Mouse (Mus musculus) adrenal gland, postnatal 10 days (tissue): ENCODE results near the gene Ankrd22. TPM values are rescaled to one million over a fixed set of nuclear protein-coding genes. Genes with fewer than 3 reads are reported as not detected.

Experiments used
- DNase-seq: peaks from one replicate; pipeline ENCODE4 v3.0.0; 2021; ENCODE audit warnings: mixed read lengths
- total RNA-seq, 2 experiments: library from RNA; stranded (reverse); gene quantifications; 2 replicates each; pipeline ENCODE4 v1.2.3; 2021

Gene Ankrd22
- total RNA-seq, 2 experiments from 2014 or later, result 0.12 TPM; not detected in 1

DNA sequence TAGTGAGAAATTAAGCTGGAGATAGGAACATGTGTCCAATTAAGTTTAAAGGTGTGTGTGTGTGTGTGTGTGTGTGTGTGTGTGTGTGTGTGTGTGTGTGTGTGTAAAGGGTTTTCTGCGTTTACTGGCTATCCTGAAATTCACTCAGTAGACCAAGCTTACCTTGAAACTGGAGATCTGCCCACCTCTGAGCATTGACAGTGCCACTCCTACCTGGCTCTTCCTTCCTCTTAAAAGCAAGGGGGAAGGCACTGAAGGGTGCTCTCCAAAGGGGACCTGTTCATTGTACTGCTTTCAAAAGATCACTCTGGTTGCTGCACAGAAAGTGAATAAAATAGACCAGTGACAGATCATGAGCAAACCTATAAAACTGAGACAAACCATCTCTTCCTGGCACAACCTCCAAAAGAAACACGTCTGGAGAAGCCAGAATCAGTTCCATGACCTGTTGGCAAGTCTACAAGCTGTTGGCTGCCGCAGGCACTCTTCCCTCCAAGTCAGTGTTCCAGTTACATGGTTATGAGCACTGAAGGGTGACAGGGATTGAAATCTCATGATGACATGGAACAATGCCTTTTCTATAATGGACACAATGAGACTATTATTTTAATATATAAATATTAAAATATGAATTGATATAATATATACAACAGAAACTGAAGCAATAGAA is 76.7 kb downstream of the Ankrd22 start:
- DNase-seq, result no peak

DNA sequence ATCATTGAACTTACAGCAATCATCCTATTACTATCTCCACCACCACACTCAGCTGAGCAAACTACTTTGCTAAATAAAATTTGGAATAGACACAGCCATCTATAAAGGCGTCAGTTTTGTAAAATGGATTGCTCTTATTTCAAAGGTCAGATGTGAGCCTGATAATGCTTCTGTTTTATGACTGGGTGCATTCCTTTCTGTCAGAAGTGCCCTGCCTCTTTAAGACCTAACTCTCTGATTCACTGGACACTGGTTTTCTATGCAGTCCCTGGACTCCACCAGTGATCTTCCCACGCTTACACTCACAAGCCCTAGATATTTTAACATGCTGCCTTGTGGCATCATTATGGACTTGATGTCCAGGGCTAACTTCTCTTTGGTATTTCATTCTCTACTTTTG is 87.7 kb downstream of the Ankrd22 start:
- no peak for DNase-seq

- no peak for DNase-seq
Measured at GRCm38 (mm10) chr19:34074239-34074638, 91.6 kb downstream of the Ankrd22 start.

Other genes starting within 250 kb of the Ankrd22 start
- gene Lipf, start 204.9 kb downstream of the Ankrd22 start, total RNA-seq, result not detected
- under 1 TPM; 0.21 to 0.36 TPM for gene Lipk, start 157.8 kb downstream of the Ankrd22 start, total RNA-seq
- not detected for gene Lipn, start 98.7 kb downstream of the Ankrd22 start, total RNA-seq
- not detected for gene Lipm, start 65.1 kb downstream of the Ankrd22 start, total RNA-seq
- 1 to 10 TPM; 4.8 to 6.6 TPM for gene Stambpl1, start 26.2 kb upstream of the Ankrd22 start, total RNA-seq
- 100 to 1,000 TPM in 1 of 2 experiments, 10 to 100 TPM in 1; 69.7 to 135 TPM for gene Acta2, start 89.5 kb upstream of the Ankrd22 start, total RNA-seq
- 10 to 100 TPM; 12.1 to 18.2 TPM for gene Fas, start 124.6 kb upstream of the Ankrd22 start, total RNA-seq